Comparison of ENCODE assay signal across 14 mouse cellular contexts in the genomic region with DNA sequence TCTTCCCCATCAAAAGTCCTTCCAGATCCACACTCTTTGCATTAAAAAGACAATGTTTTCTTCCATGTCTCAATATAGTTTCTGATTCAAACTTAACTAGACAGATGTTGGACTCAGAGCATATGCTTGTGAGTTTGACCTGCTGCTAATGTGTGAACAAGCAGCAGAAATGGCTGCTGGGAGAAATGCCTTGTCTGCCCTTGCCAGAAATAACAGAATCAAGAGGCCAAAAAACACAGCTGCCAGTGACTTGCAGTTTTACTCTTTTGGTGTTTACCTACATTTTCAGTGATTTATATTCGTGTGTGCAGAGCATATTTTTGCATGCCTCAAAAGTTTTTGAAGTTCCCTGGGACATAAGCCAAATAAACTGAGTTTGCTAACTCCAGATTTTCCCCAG.
DNase-seq lines count a peak whose midpoint lies in the region; ATAC-seq lines count a peak whose summit lies in the region.
"Had no signal": no experiment of that assay in that cellular context is flagged by ENCODE, and none has a peak within 500 bp of the region (broad histone marks: within the 10 kb centered on the region; RNA-seq: fewer than 3 reads in every experiment).

No protein-coding gene starts in this region.

- H3K9me3 ChIP-seq in limb, embryonic 13.5 days, result no peaks in the 10 kb centered on the region
- no peaks in the 10 kb centered on the region for H3K9me3 ChIP-seq in limb, embryonic 10.5 days (replicated peaks)
- H3K9me3 ChIP-seq in neural tube, embryonic 15.5 days (replicated peaks), result no peaks in the 10 kb centered on the region
- H3K9me3 ChIP-seq: G1E; limb, embryonic 15.5 days had no signal

- DNase-seq in adrenal gland, adult 2 months, result peak; percentile 6
- DNase-seq in adrenal gland, postnatal 4 days (ENCODE audit: low spot score in 2 of 2), result no peak
- no peak for DNase-seq in limb, embryonic 10.5 days (ENCODE audit: low spot score)
- peak; percentile 58 to 60 for DNase-seq in heart, postnatal 10 days
- peak; percentile 5 for DNase-seq in lung, postnatal 14 days
- DNase-seq in spleen, postnatal 14 days (ENCODE audit: low spot score in 2 of 2), result no peak
- DNase-seq: cerebellum, postnatal 36 days; thymus, adult 2 months had no signal

- H3K4me1 ChIP-seq in limb, embryonic 13.5 days, result no peaks in the 10 kb centered on the region
- no peaks in the 10 kb centered on the region for H3K4me1 ChIP-seq in limb, embryonic 10.5 days
- H3K4me1 ChIP-seq in neural tube, embryonic 15.5 days, result no peaks in the 10 kb centered on the region
- H3K4me1 ChIP-seq: limb, embryonic 15.5 days had no signal

- peak; percentile 48; the same call in 1 of the 2 replicates for ATAC-seq in limb, embryonic 13.5 days (ENCODE audit: low FRiP score, low read depth)
- ATAC-seq in neural tube, embryonic 15.5 days (ENCODE audit: low FRiP score), result no peak
- ATAC-seq: activated CD4-positive, CD25-positive, alpha-beta regulatory T cell, adult 4 months had no signal

- no peak overlapping the region for H3K27ac ChIP-seq in limb, embryonic 13.5 days
- no peak overlapping the region for H3K27ac ChIP-seq in limb, embryonic 10.5 days
- H3K27ac ChIP-seq in neural tube, embryonic 15.5 days (replicated peaks), result no peak overlapping the region
- H3K27ac ChIP-seq: limb, embryonic 15.5 days had no signal

- H3K4me2 ChIP-seq in limb, embryonic 13.5 days (replicated peaks), result no peak overlapping the region
- no peak overlapping the region for H3K4me2 ChIP-seq in neural tube, embryonic 15.5 days
- H3K4me2 ChIP-seq: limb, embryonic 15.5 days had no signal

- H3K27me3 ChIP-seq in limb, embryonic 13.5 days, result no peaks in the 10 kb centered on the region
- H3K27me3 ChIP-seq in limb, embryonic 10.5 days (ENCODE audit: low read depth, poor library complexity, severe bottlenecking), result no peaks in the 10 kb centered on the region
- no peaks in the 10 kb centered on the region for H3K27me3 ChIP-seq in neural tube, embryonic 15.5 days (replicated peaks)
- H3K27me3 ChIP-seq: limb, embryonic 15.5 days had no signal

- H3K36me3 ChIP-seq in limb, embryonic 13.5 days, result peaks cover 2% of the 10 kb centered on the region; the same call in 1 of the 2 replicates
- no peaks in the 10 kb centered on the region for H3K36me3 ChIP-seq in limb, embryonic 10.5 days
- H3K36me3 ChIP-seq in neural tube, embryonic 15.5 days, result no peaks in the 10 kb centered on the region
- H3K36me3 ChIP-seq: G1E had no signal

- no peak overlapping the region for H3K9ac ChIP-seq in limb, embryonic 13.5 days
- H3K9ac ChIP-seq in neural tube, embryonic 15.5 days (replicated peaks), result no peak overlapping the region
- H3K9ac ChIP-seq: limb, embryonic 15.5 days had no signal

- WGBS in limb, embryonic 13.5 days, result 36% methylated on average over 1 of the region's 1 CpGs
- WGBS in limb, embryonic 10.5 days, result 78% methylated on average over 1 of the region's 1 CpGs
- WGBS in neural tube, embryonic 15.5 days, result 65% methylated on average over 1 of the region's 1 CpGs

- H3K4me3 ChIP-seq in limb, embryonic 13.5 days, result no peak overlapping the region
- H3K4me3 ChIP-seq in limb, embryonic 10.5 days, result no peak overlapping the region
- no peak overlapping the region for H3K4me3 ChIP-seq in neural tube, embryonic 15.5 days (replicated peaks)
- H3K4me3 ChIP-seq: limb, embryonic 15.5 days; myocyte had no signal

- intact Hi-C loops in heart, postnatal 10 days (cut with DNase I), result no loop called here

Comparison
In these comparisons a context has a peak if more than half of its experiments do, and no peak if none do; other contexts are left out.
1. DNase-seq: peak in adrenal gland, adult 2 months (single experiment), heart, postnatal 10 days (2 of 2) and lung, postnatal 14 days (single experiment); none in adrenal gland, postnatal 4 days (0 of 2), limb, embryonic 10.5 days (single experiment) and spleen, postnatal 14 days (0 of 2).